ENCODE assay signal across 9 mouse cellular contexts in genomic region chr11:109361631-109362462, GRCm38 (mm10). TPM values are rescaled to one million over a fixed set of nuclear protein-coding genes. Genes with fewer than 3 reads are reported as not detected.
A peak's percentile ranks its signal among the peaks of the same experiment; 100 is the strongest.
DNase-seq lines count a peak whose midpoint lies in the region; ATAC-seq and TF ChIP-seq lines count a peak whose summit lies in the region.
"Had no signal": no experiment of that assay in that cellular context is flagged by ENCODE, and none has a peak within 500 bp of the region (broad histone marks: within the 10 kb centered on the region; RNA-seq: fewer than 3 reads in every experiment).

No protein-coding gene starts in this region.

- WGBS in thymus, adult 2 months = under 1% methylated on average over 27 of the region's 27 CpGs
- 4% methylated on average over 27 of the region's 27 CpGs for WGBS in heart, embryonic 13.5 days
- 8% methylated on average over 27 of the region's 27 CpGs for WGBS in midbrain, embryonic 10.5 days

- no peaks in the 10 kb centered on the region for H3K27me3 ChIP-seq in thymus, adult 2 months (ENCODE audit: control insufficient read depth, insufficient read depth, low read length)
- H3K27me3 ChIP-seq in heart, embryonic 13.5 days (replicated peaks) = no peaks in the 10 kb centered on the region
- H3K27me3 ChIP-seq in midbrain, embryonic 10.5 days (ENCODE audit: low read depth, poor library complexity, severe bottlenecking) = peaks cover 18% of the 10 kb centered on the region

- no peaks in the 10 kb centered on the region for H3K9me3 ChIP-seq in heart, embryonic 13.5 days
- H3K9me3 ChIP-seq in midbrain, embryonic 10.5 days (replicated peaks) = no peaks in the 10 kb centered on the region

- no peak for TF ChIP-seq CTCF in thymus, adult 2 months (IDR thresholded peaks at IDR 0.05; ENCODE audit: borderline replicate concordance, control insufficient read depth, extremely low read depth, insufficient read depth, low read length, poor library complexity)

- DNase-seq in thymus, adult 2 months = peak; percentile 32
- no peak for DNase-seq in thymus, adult 18-20 months
- DNase-seq in embryo, embryonic 9.5 days (ENCODE audit: extremely low spot score) = peak; percentile 36
- peak; percentile 38 for DNase-seq in kidney, postnatal 10 days
- peak; percentile 48 for DNase-seq in midbrain, embryonic 10.5 days (ENCODE audit: low spot score)
- peak; percentile 39 for DNase-seq in thymus, postnatal 25 days
- DNase-seq in frontal cortex, postnatal 10 days (ENCODE audit: low spot score in 2 of 2) = no peak

- H3K27ac ChIP-seq in thymus, adult 2 months (ENCODE audit: control insufficient read depth, insufficient read depth, low read length) = peak overlapping the region; percentile 73
- H3K27ac ChIP-seq in heart, embryonic 13.5 days (replicated peaks) = peak overlapping the region; percentile 99
- H3K27ac ChIP-seq in midbrain, embryonic 10.5 days (replicated peaks) = peak overlapping the region; percentile 97

- H3K9ac ChIP-seq in heart, embryonic 13.5 days = peak overlapping the region; percentile 98

- peak overlapping the region; percentile 83 for H3K4me2 ChIP-seq in heart, embryonic 13.5 days

- H3K36me3 ChIP-seq in thymus, adult 2 months (ENCODE audit: control insufficient read depth, insufficient read depth, low read length) = 0 out of 2 replicates have a peak, but pooled peaks cover 5% of the 10 kb centered on the region
- H3K36me3 ChIP-seq in heart, embryonic 13.5 days = peaks cover 16% of the 10 kb centered on the region
- H3K36me3 ChIP-seq in midbrain, embryonic 10.5 days = peaks cover 16% of the 10 kb centered on the region

- peak overlapping the region; percentile 83 for H3K4me3 ChIP-seq in thymus, adult 2 months (ENCODE audit: control insufficient read depth, insufficient read depth, low read length)
- peak overlapping the region; percentile 99 for H3K4me3 ChIP-seq in heart, embryonic 13.5 days
- H3K4me3 ChIP-seq in midbrain, embryonic 10.5 days = peak overlapping the region; percentile 96

- ATAC-seq in heart, embryonic 13.5 days (ENCODE audit: extremely low read depth, insufficient number of reproducible peaks, low FRiP score, low TSS enrichment) = no peak; the same call in 1 of the 2 replicates

- peaks cover 18% of the 10 kb centered on the region for H3K4me1 ChIP-seq in thymus, adult 2 months (replicated peaks; ENCODE audit: control insufficient read depth, insufficient read depth, low read length)
- peaks cover 59% of the 10 kb centered on the region for H3K4me1 ChIP-seq in heart, embryonic 13.5 days
- H3K4me1 ChIP-seq in midbrain, embryonic 10.5 days = peaks cover 69% of the 10 kb centered on the region

- TF ChIP-seq POLR2A in thymus, adult 2 months (IDR thresholded peaks at IDR 0.05; ENCODE audit: control insufficient read depth, extremely low read depth, insufficient read depth, low read length, poor library complexity) = no peak

RNA-seq across cellular contexts. Expression of gene Gna13, which starts 0.8 kb away (rescaled TPM):
- polyA plus RNA-seq in thymus, adult 2 months (2012; rRNA removed) = 49.6 and 56.1 TPM in 2 replicates
- 17.8 and 18.6 TPM in 2 replicates for polyA plus RNA-seq in heart, embryonic 13.5 days (2015; fragmentation: Nextera tagmentation; extraction: Ambion mirVana)
- polyA plus RNA-seq in midbrain, embryonic 10.5 days (2016; fragmentation: Nextera tagmentation; extraction: Ambion mirVana) = 16.9 and 18.8 TPM in 2 replicates

RNA-seq across cellular contexts. Expression of gene 9930022D16Rik, which starts 51.9 kb away (rescaled TPM):
- not detected in 2 replicates for polyA plus RNA-seq in thymus, adult 2 months (2012; rRNA removed)
- polyA plus RNA-seq in heart, embryonic 13.5 days (2015; fragmentation: Nextera tagmentation; extraction: Ambion mirVana) = 0.05 TPM in 1 of 2 replicates, not detected in the other
- polyA plus RNA-seq in midbrain, embryonic 10.5 days (2016; fragmentation: Nextera tagmentation; extraction: Ambion mirVana) = not detected in 2 replicates
- polyA plus RNA-seq: large intestine, adult 2 months had no signal

Comparison
In these comparisons a context has a peak if more than half of its experiments do, and no peak if none do; other contexts are left out.
1. DNase-seq: peak in thymus, adult 2 months (single experiment), embryo, embryonic 9.5 days (single experiment), kidney, postnatal 10 days (single experiment), midbrain, embryonic 10.5 days (single experiment) and thymus, postnatal 25 days (single experiment); none in thymus, adult 18-20 months (0 of 2) and frontal cortex, postnatal 10 days (0 of 2).
2. Peak in every context shown above with its lines, with median percentiles within 50 percentile points of each other: H3K27ac ChIP-seq and H3K4me3 ChIP-seq.